Mouse (Mus musculus): Measurements from ENCODE around the gene Slc52a3. TPM values are rescaled to one million over a fixed set of nuclear protein-coding genes. Genes with fewer than 3 reads are reported as not detected.
"Not testable (repeated sequence)": the region's sequence is repeated elsewhere in the genome, so short reads cannot be mapped to it uniquely, and the experiment has no call there.

Slc52a3 gene
- total RNA-seq, 4 experiments from 2014 or later: 1.2 to 4.2 (median 2.3) TPM

GRCm38 (mm10) chr2:151973595-151974562 is 22.4 kb upstream of the Slc52a3 start:
- DNase-seq (ENCODE audit: low spot score): no peak

GRCm38 (mm10) chr2:151975295-151975694 is 21.0 kb upstream of the Slc52a3 start:
- DNase-seq (ENCODE audit: low spot score): no peak

GRCm38 (mm10) chr2:151976067-151976466 is 20.2 kb upstream of the Slc52a3 start:
- no peak for DNase-seq (ENCODE audit: low spot score)

DNA sequence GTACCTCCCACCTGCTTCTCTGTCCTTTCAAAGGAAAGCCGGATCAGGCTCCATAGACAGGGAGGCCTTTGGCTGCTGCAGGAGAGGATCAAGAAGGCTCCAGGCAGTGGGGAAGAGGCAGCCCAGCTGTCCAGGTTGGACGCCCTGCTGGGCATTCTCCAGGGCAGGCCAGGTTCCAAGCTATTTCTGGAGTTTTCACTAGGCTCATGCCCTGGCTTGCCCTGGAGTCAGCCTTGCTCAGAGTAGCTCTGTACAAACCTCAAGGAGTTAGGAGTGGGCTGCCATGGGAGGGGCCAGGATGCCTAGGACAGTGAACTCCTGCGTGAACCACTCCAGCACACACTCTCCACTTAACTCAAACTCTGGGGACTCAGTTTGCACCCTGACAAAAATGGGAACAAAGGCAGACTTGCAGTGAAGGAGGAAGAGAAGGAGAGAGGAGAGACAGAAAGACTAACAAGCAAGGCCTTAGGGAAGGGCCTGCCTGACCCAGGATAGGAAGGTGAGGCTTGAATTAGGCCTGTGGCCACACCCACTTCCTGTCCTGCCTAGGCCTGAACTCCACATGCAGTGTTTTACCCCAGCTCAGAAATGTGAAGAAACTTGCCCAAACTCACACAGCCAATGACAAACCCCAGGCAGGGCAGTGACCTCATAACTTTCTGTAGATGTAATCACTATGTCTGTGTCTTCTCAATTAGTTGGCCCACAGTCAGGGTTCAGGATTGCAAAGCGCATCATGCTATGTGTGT is 18.4 kb upstream of the Slc52a3 start:
- DNase-seq (ENCODE audit: low spot score): no peak

GRCm38 (mm10) chr2:151978494-151978893 is 17.8 kb upstream of the Slc52a3 start:
- DNase-seq (ENCODE audit: low spot score): no peak

DNA sequence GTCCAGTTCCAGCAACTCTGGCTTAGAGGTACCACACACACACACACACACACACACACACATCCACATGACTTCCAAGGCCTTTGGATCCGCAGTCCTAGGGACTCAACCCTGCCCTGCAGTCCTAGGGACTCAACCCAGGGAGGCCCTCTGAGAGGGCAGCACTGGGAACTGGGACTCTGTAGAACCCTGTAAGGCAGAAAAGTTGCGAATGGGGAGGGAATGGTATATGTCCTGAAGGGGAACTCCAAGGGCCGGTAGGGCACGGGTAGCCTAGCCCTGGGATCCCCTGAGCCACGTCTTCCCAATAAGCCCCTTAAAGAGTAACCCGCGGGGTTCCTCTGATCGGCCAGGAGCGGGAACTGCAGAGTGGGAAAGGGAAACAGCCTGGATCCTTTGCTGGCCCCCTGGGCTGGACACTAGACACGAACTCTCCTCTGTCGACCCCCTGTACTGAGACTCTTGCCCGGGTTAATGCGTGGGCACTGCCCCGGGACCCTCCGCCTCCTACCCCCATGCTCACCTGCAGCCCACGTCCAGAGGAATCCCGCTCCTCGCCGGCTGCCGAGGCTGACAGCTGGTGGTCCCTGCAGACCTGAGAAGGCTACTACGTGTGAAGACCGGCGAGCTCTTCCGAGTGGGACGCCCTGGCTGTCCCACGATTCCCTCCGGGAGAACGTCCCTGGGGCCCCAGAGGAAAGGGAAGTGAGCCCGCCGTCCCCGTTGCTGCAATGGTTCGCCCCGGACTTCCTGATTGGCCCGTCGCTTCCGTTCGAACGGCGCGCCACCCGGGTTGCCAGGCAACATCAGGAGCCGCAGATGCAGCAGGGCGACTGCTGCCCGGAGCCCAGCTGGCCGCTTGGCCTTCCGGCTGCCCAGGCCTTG is 16.6 kb upstream of the Slc52a3 start, which contains the start of gene Fam110a:
TSS of gene Fam110a (minus strand) at position 750 of the 885 bp plus-strand sequence.
- DNase-seq (ENCODE audit: low spot score): peak; percentile 92

DNA sequence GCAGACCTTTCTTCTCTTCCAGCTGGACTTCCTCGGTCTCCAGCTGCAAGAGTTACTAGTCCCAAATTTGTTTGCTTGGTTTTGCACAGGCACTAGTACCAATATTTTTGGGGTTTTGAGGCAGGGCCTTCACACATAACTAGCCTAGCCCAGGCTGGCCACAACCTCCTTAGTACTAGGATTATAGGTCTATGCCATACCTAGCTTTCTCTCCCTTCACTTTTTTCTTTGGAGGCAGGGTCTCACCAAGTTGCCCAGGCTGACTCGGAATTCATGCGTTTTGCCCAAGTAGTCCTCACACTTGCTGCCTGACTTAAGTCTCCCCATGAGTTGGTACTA is 16.0 kb upstream of the Slc52a3 start:
- DNase-seq (ENCODE audit: low spot score): no peak

DNA sequence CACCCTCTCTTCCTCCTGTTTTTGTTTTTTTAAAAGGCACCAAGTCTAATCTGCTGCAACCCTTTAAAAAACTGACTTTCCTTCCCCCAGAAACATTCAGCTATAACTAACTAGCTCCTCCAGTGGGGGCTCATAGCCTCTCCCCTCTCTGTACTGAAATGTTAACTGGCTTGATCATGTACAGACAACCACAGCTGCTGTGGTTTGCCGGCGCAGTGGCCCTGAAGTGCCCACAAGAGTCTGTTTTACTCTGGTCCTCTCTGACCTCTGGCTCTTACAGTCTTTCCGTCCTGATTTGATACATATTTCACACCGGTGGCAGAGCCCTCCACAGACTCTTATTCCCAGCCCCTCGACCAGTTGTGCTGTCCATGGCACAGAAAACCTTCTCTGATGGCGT is 15.0 kb upstream of the Slc52a3 start:
- no peak for DNase-seq (ENCODE audit: low spot score)

GRCm38 (mm10) chr2:151982476-151982875 is 13.8 kb upstream of the Slc52a3 start:
- DNase-seq (ENCODE audit: low spot score): no peak

DNA sequence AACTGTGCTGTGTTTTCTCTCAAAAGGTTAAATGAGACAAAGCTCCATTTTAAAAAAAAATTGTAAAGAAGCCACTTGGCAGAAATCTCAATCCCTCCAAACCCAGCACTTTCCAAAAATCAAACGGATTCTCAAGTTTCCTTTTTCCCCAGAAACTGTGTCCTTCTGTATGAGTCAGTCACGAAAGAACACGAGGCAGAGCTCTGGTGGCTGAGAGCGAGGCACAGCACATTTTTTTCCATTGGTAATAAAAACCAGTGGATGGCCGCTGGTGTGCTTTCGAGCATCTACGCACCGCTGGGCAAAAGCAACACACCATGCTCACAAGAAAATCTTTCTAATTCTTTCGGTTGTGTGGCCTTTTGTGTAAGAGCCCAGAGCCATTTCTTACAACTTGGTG is 12.3 kb upstream of the Slc52a3 start:
- DNase-seq (ENCODE audit: low spot score): no peak

- no peak for DNase-seq (ENCODE audit: low spot score)
Observed at GRCm38 (mm10) chr2:151985426-151986172, 10.7 kb upstream of the Slc52a3 start.

GRCm38 (mm10) chr2:151986958-151987357 is 9.4 kb upstream of the Slc52a3 start:
- DNase-seq (ENCODE audit: low spot score): no peak

DNA sequence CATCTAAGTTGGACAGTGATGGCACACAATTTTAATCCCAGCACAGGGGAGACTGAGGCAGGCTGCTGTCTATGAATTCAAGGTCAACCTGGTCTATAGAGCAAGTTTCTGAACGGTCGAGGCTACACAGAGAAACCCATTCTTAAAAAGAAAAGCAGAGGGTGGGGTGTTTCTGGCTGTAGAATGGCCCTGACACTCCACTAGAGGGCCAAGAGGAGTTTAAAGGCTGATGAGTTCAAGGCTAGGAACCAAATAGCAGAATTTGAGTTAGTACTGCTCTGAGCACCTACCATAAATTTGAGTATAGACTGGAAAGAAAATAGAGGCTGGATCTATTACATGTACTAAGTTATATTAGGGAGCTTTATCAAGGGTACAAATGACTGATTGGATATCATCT is 7.3 kb upstream of the Slc52a3 start:
- no peak for DNase-seq (ENCODE audit: low spot score)

DNA sequence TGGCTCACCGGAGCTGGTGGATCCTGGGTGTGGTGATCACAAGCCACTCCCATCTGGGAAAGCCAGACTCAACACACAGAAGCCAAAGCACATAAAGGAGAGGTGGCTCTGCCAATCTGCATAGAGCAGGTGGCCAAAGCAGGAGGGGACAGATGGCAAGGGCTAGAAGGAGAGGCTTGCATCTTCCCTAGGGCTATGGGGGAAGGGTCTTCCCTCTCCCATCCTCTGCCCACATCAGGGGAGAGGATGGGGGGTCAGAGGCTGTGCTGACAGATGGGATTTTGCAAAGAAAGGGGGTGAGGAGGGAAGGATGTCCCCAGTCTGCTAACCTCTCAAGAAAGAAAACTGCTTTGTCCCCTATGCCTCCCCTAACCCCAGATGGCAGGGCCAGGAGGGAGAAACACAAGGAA is 5.3 kb upstream of the Slc52a3 start:
- no peak for DNase-seq (ENCODE audit: low spot score)

GRCm38 (mm10) chr2:151991446-151991845 is 4.9 kb upstream of the Slc52a3 start:
- DNase-seq (ENCODE audit: low spot score): no peak

- DNase-seq (ENCODE audit: low spot score): peak; percentile 85
Observed at GRCm38 (mm10) chr2:151994350-151995122, 1.8 kb upstream of the Slc52a3 start.

DNA sequence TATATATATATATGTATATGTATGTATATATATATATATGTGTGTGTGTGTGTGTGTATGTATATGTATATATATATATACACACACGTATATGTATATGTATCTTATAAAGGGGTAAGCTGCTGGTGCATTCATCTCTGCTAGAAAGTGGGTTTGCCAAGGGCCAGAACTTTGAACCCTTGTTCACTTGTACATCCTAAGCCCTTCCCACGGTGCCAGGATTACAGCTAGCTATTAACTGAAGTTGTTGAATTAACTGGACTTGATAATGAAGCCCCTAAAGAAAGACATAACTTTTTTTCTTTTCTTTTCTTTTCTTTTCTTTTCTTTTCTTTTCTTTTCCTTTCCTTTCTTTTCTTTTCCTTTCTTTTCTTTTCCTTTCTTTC is 872 bp downstream of the Slc52a3 start:
- DNase-seq (ENCODE audit: low spot score): not testable (repeated sequence)

DNA sequence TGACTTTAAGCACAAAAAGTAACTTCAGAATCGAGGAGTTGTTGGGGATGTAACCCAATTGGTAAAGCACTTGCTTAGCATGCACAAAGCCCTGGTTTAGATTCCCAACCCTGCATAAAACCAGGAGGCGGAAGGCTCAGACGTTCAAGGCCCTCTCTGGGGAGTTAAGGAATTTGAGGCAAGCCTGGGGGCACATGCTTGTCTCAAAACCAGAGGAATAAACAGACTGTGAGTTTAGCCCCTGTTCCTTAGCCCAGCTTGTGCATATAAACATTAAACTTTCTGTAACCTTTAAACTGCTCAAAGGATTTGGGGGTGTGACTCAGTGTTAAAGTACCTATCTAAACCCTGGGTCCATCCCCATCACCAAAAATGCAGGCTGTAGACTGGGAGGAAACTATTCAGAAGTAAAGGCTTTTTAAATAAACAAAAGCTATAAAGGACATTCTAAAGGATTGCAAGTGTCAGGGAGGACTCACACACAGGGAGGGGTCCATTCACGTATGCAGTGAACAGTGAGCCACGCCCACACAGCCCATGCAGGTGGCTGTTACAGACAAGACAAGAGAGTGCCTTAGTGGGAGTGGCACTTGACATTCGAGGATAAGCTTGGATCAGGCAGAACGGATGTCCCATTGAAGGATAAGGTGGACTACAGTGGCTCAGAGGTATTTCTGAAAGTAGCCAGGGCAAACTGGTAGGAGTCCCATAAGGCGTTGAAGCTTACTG is 1.6 kb downstream of the Slc52a3 start:
- DNase-seq (ENCODE audit: low spot score): no peak

DNA sequence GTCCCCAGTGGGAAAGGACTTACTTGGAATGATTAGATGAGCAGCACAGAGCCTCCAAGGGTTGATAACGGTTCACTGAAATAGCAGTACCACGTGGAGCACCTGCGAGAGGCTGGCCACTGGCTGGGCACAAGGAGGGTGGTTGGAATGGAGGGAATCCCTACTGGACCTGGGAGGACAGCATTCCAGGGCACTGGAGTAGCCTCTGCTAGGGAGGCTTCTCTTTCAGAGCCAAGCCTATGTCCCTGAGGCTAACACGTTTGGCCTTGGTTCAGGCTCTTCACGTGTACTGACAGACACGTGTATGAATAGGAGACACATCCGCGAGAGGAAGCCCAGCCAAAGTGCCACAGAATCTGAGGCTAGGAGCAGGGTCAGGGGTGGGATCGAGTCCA is 2.2 kb downstream of the Slc52a3 start:
- DNase-seq (ENCODE audit: low spot score): no peak

DNA sequence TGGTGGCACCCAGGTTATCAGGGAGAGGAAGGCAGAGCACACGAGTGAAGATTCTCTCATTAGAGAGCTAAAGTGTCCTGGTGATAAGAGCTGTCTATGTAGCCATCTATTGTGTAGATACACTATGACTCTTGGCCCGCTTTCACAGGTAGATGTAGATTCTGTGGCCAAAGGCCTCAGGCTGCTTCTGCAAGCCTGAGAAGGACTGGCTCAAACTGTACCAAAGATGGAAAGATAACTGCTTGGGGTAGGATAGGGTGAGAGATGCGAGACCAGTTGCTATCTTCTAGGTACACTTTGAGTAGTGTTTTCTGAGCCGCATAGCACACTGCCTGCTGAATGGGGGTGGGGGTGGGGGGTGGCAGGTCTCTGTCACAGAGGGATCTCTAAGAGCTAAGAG is 2.6 kb downstream of the Slc52a3 start:
- no peak for DNase-seq (ENCODE audit: low spot score)
